ENCODE assay signal across 8 mouse cellular contexts in genomic region chr2:102900875-102901827, GRCm38 (mm10). TPM values are rescaled to one million over a fixed set of nuclear protein-coding genes. Genes with fewer than 3 reads are reported as not detected.
DNase-seq lines count a peak whose midpoint lies in the region; ATAC-seq lines count a peak whose summit lies in the region.

TSS of gene Cd44 (minus strand) at chr2:102901665.

- peak; percentile 75 for ATAC-seq in erythroid progenitor cell, adult 5-6 weeks (replicated peaks; ENCODE audit: low FRiP score, poor library complexity, severe bottlenecking)
- peak; percentile 69 for ATAC-seq in megakaryocyte progenitor cell, adult 5-6 weeks (replicated peaks; ENCODE audit: poor library complexity)

- intact Hi-C loops in heart, postnatal 10 days (cut with DNase I): loop anchor here (2.0 kb wide), 1 partner anchor 34 kb away; no protein-coding TSS in a partner anchor

- DNase-seq in CD8-positive naive resting alpha-beta T cell, adult 2 months (ENCODE audit: low read depth in 2 of 2, low spot score in 2 of 2): peak; percentile 11 to 27
- peak; percentile 50 to 70 for DNase-seq in adrenal gland, adult 18-20 months (ENCODE audit: low spot score in 2 of 2)
- DNase-seq in heart, postnatal 10 days: peak; percentile 71 to 73
- DNase-seq in kidney, postnatal 36 days: peak; percentile 20 to 27
- peak; percentile 48 for DNase-seq in right cerebral cortex, postnatal 4 days
- DNase-seq in cerebellum, adult 9-11 months: no peak

RNA-seq across cellular contexts. Expression of gene Cd44, which starts in this region (rescaled TPM):
- total RNA-seq in adrenal gland, adult 18-20 months (2021): 10 to 100 TPM; 35.6 to 86.8 TPM
- 51.5 and 61.6 TPM in 2 replicates for total RNA-seq in erythroid progenitor cell, adult 5-6 weeks (2015; ENCODE audit: low replicate concordance)
- total RNA-seq in erythroid progenitor cell, adult 5-6 weeks (2017; ENCODE audit: low replicate concordance): 30.2 and 31.8 TPM in 2 replicates
- total RNA-seq in heart, postnatal 10 days (2021): 10 to 100 TPM; 19.8 to 22.7 TPM
- total RNA-seq in megakaryocyte progenitor cell, adult 5-6 weeks (2015): 182 and 183 TPM in 2 replicates
- 128 and 134 TPM in 2 replicates for total RNA-seq in megakaryocyte progenitor cell, adult 5-6 weeks (2017)
